Mouse (Mus musculus): Measurements from ENCODE around the gene Ncam1.

The Ncam1 gene

DNA sequence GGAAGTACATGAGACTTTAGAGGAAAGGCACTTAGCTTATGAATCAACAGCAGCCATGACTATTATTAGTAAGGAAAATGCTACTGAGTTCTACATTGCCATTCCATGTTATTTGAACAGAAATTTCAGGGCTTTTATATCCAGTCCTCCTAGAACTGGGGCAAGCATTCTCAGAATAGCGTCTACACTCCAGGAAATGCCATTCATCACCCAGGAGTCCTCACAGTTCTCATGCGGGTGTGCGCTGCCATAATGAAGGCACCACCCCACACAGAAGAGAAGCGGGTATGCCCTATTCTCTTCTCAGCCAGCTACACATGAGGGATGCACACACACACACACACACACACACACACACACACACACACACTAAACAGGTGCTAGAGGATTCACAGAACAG is 43.5 kb downstream of the Ncam1 start:
- DNase-seq (ENCODE audit: low spot score): no peak

DNA sequence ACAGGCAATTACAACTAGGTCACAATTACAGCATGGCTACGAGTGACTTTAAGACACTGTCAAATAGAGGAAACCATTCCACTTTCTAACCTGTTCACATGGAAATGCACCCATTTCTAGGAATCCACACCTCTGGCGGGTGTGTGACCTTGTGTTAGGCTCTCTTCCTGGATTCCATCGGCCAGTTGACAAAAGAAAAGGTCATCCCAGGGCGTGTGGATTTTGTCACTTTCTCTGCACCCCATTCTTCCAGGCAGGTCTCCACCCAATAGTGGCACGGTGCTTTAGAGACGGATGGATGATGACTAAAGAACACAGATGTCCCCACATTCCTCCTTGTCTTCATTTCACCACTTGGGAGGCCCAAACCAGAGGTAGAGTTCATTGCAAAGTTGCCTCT is 47.3 kb downstream of the Ncam1 start:
- no peak for DNase-seq (ENCODE audit: low spot score)

DNA sequence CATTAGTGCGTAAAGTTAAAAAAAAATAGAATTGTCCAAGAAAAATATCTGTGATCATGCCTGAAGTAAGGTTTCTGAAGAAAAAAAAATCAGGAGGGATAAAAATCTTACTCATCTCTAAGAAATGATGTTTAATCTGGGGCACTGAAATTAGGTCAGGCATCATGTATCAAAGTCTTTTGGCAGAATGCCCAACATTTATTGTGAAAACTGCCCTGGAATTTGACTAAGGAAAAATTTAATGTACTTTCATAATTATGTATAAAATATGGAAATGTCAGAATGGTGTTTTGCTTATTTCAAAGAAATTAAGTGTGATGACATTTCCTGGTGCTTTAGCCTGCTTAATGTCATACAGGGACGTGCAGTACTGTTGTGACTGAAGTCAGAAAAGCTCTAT is 52.5 kb downstream of the Ncam1 start:
- no peak for DNase-seq (ENCODE audit: low spot score)

DNA sequence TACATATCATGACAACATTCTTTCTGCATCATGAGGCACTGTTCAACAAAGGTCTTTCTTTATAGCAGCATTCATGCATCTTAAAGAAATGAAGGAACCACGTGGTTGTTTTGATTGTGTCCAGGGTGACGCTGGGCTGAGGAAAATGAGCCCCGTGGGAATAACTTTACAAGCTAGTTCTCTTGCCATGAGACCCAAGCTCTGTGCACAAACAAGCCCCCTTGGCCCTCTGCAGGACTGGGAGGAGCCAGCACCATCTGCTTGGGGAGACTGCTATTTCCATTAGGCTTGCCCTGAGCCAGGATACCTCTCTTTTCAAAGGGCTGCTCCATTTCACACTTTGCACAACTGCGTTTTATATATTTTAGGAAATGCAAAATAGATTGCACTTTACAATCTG is 53.0 kb downstream of the Ncam1 start:
- peak; percentile 59 for DNase-seq (ENCODE audit: low spot score)

DNA sequence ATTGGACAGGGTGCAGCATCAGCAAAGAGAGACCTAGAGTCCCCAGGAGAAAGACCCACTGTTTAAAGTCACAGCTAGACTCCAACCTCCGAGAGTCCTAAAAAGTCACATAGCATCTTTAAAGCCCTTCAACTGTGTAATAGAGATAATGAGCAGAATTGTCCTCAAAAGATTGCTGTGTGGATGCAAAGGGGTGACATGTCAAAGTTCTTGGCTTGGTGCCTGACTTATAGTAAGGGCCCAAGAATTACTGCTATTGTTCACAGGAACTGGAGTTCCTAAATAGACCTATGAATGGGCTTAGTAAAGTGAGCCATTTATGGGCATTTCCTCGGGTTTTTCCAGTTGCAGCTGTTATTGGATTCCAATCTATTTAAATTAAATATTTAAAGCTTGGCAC is 54.4 kb downstream of the Ncam1 start:
- DNase-seq (ENCODE audit: low spot score): no peak

DNA sequence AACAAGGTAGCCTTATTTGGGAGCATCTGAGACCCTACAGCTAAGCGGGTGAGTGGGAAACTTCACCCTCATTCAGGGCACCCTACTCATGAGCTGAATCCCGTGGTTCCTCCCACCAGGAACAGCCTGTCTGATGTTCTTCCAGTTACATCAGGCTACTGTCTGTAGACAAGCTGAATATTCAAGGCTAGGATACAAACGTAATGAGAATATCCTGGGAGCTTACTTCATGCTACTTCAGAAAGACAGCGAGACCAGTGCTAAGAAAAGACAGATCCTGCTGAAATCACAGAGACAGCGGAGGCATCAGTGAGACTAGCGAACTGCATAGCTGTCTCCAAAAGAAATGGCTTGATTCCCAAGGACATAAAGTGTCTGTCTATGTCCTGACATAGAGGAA is 58.8 kb downstream of the Ncam1 start:
- no peak for DNase-seq (ENCODE audit: low spot score)

DNA sequence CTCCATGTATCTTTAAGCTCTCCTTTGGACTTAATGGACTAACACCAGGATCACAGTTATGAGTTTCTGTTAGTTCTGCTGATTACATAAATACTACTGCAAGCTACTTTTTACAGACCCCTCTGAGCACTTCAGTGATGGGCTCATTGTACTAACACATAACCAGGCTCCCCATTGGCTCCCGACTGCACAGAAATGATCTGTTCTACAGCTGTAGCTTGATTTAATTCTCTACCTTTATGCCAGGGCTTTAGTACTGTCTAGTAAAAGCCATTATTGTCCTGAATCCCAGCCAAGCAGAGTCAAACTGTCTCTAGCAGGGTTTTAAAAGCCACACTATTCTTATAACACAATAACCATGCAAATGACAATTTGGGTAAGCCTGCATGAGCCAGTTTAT is 60.2 kb downstream of the Ncam1 start:
- DNase-seq (ENCODE audit: low spot score): no peak

DNA sequence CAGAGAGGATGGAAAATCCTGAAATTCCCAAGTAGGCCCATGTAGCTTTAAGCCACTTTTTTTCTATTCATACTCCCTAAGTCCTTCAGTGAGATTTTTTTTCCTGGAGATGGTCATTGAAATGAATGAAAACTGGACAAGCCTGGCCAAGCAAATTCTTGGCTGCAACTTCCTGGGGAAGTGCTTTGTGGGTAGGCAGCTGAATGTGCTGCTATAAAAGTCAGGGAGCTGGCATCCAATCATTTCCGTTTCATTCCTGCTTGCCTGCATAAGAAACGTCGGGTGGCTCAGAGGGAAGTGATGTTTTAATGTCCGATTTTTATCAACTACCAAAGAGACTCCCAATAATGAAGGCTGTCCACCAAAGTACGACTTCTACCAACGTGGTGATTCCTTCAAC is 61.6 kb downstream of the Ncam1 start:
- DNase-seq (ENCODE audit: low spot score): no peak

DNA sequence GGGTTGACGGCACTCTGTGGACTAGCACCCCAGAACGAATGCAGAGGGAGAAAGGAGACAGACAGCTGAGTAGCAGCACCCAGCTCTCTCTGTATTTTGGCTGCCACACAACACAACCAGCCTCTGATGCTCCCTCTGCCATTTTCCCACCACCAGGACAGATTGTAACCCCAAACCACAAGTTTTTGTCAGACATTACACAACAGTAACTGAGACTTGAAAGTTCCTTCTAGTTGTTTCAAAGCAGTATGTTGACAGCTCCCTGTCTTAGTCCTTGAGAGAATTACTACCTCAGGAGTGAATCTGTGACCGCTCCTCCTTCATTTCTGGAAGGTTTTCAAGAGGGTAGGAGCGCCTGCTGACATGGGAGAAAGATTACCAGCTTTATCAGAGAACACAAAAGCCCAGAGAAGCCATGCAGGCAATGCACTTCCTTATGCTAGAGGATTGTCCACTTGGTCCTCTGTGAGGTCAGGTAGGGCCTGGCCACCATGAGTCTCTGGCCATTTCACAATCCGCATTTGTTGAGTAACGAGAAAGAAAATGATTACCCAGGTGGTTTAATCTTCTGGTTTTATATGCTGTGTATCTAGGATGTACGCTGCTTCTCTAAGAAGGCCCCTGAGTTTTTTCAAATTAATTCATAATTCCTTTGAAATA is 64.2 kb downstream of the Ncam1 start:
- DNase-seq (ENCODE audit: low spot score): no peak

DNA sequence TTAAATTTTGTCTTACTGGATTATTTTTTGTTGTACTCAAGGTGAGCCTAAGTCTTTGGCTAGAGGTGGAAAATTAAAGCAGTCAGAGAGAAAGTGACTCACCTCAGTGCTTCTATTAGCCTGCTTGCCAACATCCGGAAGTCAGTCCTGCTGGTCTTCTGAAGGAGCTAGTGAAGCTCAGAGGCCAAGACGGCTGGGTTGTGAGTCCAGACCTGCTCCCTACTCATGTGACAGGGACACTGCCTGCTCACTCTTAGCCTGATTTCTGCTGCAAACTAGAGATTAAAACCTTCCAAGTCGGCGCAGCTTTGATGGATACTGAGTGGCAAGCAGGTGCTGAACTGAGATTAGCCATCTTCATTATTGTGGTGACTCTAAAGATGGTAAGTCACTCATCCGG is 65.0 kb downstream of the Ncam1 start:
- DNase-seq (ENCODE audit: low spot score): no peak

DNA sequence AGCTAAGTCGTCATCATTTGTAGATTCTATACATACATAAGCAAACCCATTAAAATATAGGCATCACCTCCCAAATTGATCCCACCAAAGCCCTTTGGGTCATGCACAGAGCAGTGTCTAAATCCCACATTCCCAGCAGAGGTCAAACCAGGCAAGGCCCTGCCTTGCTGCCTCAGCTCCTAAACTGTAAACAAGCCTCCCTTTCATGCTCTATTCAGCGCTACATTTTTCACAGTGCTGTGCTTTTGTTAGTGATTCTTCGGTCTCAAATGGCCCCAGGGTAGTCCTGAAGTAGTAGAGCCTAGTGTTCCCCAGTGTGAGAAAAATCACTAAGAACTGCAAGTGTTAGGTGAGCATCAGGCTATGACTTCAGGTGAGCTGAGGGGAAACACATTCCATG is 69.2 kb downstream of the Ncam1 start:
- DNase-seq (ENCODE audit: low spot score): no peak

DNA sequence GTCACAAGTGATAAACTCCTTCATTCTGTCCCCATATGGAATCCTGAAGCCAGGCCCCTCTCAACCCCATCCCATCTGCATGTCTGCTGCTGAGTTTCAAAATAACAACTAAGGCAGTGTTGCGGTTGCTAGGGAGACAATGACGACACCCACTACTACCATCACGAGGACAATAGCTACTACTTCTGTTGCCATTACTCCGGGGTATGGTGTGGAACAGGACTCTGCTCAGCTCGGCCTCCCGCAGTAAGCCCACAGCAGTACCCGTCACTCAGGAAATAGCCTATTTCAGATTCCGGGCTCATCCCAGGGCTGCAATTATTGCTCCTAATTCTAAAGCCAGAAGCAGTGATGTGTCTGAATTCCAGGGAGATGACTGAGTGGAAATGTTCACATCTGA is 70.5 kb downstream of the Ncam1 start:
- peak; percentile 47 for DNase-seq (ENCODE audit: low spot score)

DNA sequence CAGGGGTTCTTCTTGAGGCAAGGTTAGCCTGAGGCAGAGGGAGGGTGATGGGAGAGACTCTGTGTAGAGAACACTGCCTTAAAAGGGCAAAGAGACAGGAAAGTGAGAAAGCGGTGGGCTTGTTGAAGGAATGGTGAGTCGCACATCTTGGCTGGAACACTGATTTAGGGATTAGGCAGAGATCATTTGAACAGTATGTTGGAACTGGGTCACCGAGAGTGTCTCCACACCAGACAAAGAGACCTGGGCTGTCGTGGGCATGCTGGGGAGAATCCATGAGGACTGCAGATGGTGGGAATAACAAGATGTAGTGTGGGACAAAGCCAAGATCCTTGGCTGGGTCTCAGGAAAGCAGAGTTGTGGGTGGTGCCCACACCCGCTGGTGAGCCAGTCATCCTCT is 76.0 kb downstream of the Ncam1 start:
- no peak for DNase-seq (ENCODE audit: low spot score)

DNA sequence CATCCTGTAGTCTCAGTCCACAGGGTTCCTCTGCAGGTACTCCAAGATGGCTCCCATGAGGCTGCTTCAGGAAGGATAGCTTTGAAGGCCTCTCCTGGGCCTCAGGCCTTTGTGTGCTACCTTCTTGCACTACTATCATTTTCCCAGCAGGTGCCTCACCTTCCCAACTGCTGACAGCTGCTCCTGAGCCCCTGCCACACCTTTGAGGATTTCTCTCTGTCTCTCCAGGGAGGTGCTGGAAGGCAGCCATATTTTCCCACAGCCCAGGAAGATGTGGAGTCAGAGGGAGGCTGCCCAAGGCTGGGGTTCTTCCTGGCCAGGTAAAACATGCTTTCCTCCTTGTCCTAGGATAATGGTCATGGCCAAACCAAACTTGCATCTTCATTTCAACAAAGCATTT is 83.6 kb downstream of the Ncam1 start:
- no peak for DNase-seq (ENCODE audit: low spot score)

DNA sequence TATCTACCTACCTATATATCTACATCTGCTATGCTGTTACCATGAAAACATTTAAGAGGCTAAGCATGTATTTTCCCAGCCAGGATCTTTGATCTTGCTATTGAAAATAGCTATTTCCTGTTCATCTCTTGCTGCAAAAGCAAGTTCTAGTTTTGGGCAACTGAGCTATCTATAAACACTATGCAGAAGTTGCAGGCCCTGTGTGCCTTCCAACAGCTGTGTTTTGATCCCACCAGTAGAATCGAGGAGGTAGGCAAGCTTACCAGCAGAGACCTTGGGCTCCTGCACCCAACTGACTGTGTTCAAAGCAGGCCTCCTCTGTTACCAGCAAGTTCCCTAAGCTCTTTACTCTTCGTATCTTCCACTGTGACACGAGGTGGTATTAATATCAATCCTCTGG is 84.6 kb downstream of the Ncam1 start:
- no peak for DNase-seq (ENCODE audit: low spot score)

DNA sequence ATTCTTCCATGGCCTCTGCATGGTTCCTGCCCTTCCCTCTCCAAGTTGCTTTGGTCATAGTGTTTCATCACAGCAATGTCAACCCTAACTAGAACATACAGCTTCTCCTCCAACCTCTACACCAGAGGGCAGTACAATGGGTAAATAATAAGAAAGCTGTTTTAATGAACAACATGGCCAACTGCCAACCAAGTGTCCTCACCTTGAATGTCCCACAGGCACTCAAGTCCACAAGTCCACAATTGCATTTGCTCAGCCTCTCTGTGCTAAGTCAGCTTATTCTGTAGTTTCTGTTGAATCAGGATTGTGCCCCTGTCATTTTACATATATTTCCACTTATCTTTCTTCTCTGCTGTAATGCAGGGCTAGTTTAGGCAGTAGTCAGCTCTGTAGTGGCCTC is 91.1 kb downstream of the Ncam1 start:
- DNase-seq (ENCODE audit: low spot score): no peak

DNA sequence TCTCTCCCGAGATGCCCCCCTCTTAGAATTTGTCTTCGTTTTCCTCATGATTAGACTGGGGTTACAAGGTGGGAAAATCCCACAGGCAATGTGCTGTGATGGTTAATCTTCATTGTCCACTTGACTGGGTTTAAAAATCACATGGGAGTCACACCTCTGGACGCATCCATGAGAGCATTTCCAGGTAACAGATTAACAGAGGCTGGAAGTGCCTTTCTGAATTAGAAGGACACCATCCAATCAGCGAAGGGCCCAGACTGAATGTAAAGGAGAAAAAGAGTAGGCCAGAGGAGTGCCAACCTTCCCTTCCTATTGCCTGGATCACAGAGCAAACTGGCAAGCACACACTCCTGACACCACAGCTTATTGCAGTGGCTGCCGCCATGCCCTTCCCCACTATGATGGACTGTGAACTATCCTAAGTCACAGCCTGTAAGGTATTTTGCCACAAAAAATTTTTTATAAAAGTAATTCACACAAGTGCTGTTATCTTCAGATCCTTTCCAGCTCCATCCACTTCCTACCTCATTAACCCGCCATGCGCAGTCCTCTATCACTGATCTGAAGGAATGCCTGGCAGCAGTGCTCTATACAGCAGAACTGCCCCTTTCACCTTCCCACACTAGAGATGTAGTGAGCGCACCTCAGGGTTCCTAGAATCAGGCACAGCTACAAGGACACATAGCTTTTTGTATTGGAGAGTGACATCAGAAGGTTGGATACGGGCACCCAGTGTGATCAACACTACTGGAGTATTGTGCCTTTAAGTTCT is 94.3 kb downstream of the Ncam1 start:
- no peak for DNase-seq (ENCODE audit: low spot score)

DNA sequence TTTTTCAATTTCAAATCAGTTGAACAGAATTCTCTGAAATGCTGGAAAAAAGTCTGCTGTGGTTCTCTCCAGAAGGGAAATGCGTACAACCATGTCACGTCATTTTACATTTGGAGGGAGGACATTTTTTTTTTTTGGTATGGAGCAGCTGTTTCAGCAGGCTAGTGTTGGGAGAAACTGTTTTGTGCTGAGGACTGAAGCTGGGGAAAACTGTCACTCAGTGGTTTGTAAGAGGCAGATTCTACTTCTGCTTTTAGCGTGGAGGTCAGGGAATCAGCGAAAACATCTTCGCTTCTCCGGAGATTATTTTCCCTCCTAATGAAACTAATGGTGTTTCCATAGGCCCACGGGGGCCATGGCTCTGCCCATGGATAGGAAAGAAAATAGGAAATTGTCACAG is 103.4 kb downstream of the Ncam1 start:
- DNase-seq (ENCODE audit: low spot score): no peak

DNA sequence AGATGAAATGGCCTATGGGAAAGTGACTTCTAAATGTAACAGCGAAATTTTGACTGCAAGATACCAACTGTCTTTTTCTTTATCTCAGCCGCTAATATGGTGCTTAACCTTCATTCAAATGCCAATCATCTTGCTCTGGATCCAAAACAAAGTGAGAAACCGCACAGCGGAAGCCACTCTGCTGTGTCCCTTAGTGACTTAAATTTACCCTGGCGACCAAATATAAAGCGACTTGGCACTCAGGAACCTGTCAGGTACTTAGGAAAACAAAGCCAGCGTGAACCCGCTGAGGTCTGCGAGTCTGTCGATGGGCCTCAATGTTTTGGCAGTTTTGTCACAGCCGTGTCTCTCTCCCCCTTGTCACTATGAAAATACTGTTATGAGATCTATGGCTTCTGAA is 105.9 kb downstream of the Ncam1 start:
- DNase-seq (ENCODE audit: low spot score): no peak

DNA sequence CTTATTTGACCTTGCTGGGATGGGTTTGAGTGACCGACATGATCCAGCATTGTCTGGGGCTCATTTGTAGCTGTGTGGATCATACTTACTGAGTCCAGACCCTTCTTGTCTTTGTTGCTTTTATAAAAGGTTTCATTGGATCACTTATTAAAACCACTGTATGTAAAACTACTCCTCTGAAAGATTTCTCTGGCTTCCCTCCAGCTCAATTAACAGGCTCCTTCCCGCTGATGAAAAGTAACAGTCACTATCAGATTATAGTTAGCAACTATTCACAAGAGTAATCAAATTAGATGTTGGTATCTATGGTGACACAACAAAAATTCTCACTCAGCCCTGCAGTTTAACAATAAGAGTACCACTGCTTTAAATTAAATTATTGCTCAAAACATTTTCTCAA is 107.4 kb downstream of the Ncam1 start:
- DNase-seq (ENCODE audit: low spot score): no peak

DNA sequence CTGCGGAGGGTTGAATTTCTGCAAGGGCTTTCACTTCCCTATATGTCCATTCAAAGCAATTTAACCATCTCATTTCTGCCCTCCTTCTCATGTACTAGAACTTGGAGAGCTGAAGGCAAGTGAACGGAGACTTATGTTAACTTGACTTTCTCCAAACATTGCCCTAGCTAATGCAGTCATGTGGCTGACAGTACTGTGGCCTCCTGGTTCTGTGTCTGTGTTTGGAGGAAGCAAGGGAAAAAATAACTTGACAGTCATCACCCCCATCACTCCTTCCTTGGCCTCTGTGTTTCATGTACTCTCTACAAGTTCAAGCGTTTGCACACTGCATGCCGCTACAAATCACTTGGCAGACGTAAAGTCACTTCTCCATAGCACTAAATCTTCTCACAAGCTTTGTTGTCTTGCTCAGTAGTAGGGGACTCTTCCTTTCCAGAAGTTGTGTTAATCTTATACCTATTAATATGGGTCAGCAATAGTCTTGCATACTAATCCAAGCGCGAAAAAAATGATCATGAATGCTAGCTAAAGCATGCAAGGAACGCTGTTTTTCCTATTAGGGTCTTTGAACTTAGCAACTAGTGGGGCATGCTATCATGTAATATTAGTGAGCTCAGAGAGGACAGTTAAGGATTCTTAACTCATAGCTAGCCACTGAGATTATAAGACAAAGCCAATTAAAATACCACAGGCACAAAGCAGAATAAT is 115.0 kb downstream of the Ncam1 start:
- DNase-seq (ENCODE audit: low spot score): no peak

DNA sequence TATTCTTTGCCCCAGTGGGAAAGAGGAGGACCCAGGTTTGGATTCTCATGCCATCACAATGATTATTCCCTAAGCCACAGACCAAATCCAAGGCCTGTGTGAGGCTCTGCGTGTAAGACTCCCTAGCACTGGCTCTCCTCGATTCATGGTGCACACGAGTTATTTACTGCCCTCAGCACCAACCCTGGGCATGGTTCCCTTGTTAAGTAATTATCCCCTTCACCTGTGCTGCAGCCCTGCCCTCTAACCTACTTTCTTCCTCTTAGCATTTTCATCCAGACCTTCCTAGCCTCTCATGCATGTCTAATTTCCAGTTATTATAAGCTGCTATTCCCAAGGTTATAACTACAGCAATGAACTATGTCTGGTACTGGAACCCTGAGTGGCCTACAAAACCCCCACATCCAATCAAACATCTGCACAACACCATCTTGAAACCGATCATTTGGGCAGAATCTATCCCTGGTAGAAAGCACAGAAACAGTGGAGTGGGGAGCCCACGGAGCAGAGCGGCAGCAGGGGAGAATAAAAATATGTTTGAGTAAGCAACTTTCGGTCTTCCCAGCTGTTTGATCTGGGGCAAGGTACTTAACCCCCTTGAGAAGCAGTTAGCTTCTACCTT is 116.8 kb downstream of the Ncam1 start:
- no peak for DNase-seq (ENCODE audit: low spot score)

DNA sequence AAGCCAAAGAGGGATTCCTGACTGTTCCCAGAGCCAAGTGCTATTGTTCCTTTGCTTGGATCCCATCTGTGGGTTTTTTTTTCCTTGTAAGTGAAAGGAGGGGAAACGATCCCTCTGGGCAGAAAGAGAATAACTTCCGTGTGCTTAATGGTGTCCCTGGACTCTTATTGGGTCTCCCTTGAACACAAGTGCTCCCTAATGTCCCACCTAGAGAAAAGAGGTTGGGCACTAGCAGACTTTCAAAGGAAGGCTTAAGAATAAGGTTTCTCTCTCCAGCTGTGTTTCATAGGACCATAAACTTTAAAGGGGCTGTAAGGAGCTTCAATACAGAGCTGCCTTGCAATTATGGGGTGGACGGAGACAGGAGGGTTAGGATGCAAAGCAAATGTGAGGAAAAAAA is 119.5 kb downstream of the Ncam1 start:
- no peak for DNase-seq (ENCODE audit: low spot score)

Measured in embryo, embryonic 10.5 days (tissue).